Mouse (Mus musculus): ENCODE data around the gene Fam173a.

The Fam173a gene

DNA sequence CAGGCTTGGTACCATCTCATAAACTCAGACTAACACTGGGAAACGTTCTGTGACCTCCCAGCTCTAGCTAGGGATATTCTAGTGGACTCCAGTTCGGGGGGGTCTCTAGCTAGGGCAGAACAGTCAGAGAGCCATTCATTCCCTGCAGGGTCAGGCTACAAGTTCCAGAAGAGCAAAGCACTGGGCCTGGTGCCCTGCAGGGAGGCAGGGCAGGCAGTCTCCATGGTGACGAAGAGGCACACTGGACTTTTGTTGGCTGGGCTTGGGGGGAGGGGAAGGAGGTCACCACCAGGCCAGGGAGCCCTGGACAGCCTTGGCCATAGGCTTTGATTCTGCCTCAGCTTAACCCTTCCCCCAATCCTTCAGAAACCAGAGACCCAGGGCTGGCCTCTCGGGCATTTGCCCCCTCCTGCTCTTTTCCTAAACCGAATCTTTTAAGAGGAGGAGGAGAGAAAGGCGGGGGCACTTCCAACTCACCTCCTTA, 3.0 kb upstream of the Fam173a start, which contains the start of gene AC134908.4:
Gene AC134908.4 (minus strand): TSS at position 51 of the 484 bp plus-strand sequence.
- DNase-seq: no peak

- DNase-seq: no peak
Measured at GRCm38 (mm10) chr17:25794998-25795397, 2.3 kb upstream of the Fam173a start.

DNA sequence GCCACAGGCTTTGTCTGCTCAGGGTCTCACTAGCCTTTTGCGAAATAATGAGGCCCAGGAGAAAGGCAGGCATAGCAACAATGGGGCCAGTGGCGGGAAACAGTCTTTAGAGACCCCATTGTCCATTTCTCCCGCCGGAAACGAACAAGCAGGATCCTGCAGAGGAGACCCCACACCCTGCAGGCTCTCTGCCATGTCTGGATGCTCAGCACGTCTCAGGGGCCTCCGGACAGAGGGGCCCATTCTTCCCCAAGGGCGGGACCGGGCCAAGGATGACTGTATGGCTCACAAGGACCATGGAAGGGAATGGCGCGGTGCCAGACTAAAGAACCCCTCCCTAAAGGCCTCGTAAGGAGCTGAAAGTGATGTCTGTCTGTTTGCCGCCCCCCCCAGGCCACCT, 1.5 kb upstream of the Fam173a start:
- no peak for DNase-seq

DNA sequence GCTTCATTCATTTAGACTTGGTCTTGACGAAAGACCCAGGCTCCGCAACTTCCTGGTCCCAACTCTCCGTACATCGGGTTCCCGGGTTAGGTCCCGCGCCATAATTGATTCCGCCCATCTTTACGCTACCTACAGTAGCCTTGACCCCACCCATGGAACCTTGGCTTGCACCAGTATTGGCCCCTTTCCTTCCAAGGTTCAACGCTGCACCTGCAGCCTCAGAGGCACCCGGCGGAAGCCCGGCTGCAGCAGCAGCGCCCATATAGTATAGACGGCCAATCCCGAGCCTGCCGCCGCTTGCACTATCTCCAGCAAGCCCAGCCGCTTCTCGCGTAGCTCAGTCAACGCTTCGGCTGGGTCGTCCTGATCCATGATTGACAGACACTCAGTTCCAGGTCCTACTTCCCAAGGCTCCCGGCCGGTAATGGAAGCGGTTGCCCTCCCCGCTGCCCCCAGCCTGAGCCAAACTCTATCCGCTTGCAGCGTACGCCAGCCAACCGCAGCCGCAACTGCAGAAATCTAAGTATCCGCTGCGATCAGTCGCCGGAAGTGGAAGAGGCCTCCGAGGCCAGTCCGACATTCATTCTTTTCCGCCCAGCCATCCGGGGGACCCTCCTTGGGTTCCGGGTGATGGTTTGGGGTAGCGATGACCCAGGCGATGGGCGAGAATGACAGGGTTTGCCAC, 716 bp downstream of the Fam173a start:
- DNase-seq: peak; percentile 83

DNA sequence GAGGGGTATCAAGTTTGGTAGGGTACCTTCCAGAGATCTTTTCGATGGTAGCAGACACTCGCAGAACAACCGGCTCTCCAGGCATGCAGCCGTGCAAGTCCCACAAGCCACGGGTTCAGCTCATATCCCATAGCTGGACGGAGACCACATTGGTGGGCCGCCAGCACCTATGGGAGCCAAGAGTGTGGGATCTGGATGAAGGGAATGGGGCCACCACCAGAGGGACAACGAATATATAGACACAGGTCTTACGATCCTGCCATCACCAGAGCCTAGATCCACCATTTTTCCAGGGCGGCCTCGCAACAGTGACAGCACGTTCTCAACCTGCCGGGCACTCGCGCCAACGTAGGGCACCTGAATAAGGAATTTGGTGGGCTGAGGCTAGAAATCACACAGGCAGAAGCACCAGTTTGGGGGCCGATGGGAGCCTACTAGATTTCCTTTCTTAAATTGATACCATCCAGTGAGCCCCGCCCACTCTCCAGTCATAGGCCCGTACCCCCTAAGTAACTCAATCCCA, 1.3 kb downstream of the Fam173a start:
- DNase-seq: no peak

DNA sequence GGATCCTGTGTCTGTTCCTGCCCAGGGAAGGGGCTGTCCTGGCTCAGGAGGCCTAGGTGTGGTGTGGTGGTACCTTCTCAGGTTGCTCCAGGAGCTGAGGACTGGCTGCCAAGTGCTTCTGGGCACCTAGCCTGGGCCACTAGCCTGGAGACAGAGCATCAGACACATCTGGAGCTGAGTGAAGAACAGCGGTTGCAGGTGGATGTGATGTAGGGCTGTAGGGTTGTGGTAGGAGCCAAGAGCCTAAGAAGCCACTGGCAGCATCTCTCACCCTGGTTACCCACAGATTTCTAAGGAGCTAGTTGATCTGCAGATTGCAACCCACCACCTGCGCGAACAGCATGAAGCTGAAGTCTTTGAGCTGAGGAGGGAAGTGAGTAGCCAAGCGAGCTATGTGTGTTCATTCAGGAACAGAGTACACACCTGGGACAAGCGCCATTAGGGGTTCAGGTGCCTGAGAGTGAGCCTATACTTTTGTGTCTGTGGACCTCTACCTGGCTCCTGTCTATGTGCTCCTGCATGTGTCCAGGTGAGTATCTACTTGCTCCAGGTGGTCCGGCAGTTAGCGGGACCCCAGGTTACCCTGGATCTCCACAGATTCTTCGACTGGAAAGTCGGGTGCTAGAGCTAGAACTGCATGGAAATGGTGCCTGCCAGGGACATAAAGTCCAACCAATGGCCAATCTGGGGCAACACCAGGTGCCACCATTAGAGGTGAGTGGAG, 5.8 kb downstream of the Fam173a start:
- DNase-seq: peak; percentile 10

DNA sequence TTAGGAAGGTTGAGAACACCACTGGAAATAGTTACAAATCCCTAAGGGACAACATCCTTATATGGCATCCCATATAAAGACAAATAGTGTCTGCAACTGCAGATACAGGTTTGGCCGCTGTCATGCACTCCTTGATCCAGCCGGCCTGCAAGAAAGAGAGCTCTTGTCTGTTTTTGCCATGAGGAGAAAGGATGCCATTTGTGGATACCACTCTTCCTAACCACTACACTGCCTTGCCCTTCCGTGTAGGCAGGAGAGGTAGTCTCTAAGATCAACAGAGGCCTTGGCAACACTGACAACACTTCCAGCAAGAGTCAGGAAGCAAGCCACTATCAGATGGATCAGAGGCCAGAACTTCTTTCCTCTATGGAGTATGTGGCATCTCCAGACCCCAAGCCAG, 6.4 kb downstream of the Fam173a start, which contains the start of gene Ccdc78:
Gene Ccdc78 (plus strand): TSS at position 301 of the 400 bp plus-strand sequence.
- peak; percentile 8 for DNase-seq

GRCm38 (mm10) chr17:25785281-25785745, 7.4 kb downstream of the Fam173a start, which contains the start of gene Haghl:
Gene Haghl (minus strand): TSS chr17:25785673.
- peak; percentile 97 for DNase-seq

DNA sequence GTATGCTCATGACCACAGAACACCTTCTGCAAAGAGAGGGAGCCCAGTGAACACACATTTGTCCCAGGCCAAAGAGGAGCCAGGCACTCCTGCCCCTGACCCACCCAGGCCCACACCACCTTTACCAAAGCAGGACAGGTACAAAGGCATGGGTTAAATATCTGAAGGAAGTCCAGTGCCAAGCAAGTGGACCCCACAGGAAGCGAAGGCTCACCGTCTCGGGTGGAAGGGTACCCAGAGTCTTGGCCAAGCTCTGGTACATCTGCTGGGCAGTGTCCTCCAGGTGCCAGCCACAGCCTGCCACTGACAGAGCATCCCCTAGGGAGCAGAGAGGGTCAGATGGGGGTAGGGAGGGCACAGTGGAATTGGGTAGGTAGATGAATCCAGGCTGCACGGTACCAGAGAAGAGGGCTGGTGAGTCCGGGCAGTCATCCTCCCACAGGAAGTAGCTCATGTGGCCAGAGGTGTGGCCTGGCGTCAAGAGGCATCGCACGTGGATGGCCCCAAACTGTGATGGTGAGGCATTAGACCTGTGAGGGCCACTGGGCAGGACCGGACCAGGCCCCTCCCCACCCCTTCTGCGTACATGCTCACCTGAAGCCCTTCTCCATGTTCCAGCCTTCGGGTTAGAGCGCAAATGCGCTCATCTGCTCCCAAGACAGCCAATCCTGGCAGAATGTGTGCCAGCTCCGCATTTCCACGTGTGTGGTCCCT, 8.7 kb downstream of the Fam173a start:
- DNase-seq: peak; percentile 33

GRCm38 (mm10) chr17:25783086-25783485, 9.6 kb downstream of the Fam173a start:
- peak; percentile 60 for DNase-seq

GRCm38 (mm10) chr17:25781339-25781738, 11.4 kb downstream of the Fam173a start:
- no peak for DNase-seq

- peak; percentile 4 for DNase-seq
Measured at GRCm38 (mm10) chr17:25777948-25778347, 14.8 kb downstream of the Fam173a start.

DNA sequence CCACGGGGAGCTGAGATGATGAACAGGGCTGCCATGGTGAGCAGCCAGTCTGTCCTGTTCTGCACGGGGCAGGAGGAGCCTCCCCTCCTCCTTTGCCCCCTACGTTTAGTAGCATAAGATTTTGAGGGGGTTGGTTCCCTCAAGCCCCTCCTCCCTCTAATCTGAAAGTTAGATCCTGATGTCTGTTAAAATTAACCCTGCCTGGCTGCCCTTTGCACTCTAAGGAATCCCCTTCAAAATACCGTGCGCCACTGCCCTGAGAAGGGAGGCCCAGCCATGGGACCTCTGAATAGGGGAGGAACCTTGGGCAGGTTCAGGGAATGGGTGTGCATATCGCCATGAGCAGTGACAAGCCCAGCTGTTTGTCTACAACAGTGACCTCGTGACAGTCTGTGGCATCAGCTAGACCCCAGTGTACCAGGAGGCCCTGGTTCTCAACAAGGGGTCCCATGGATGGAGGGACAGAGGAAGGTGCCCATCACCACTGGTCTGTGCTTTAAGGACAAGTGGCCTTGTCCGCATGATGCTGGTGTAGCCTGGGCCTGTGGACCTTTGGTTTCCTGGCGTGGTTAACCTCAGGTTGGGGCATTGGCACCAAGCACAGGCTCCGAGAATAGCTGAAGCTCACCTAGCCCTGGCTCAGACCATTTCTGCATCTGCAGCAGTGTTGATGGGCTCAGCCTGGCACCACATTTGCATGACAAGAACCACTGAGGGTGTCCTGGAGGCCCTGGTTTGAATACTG, 17.2 kb downstream of the Fam173a start:
- peak; percentile 6 for DNase-seq

- peak; percentile 97 for DNase-seq
Measured at GRCm38 (mm10) chr17:25773549-25774120, 19.1 kb downstream of the Fam173a start, which contains the start of gene Narfl. Gene Narfl (plus strand): TSS chr17:25773776.

- no peak for DNase-seq
Measured at GRCm38 (mm10) chr17:25769331-25769730, 23.4 kb downstream of the Fam173a start.

- DNase-seq: no peak
Measured at GRCm38 (mm10) chr17:25765886-25766285, 26.8 kb downstream of the Fam173a start.

- DNase-seq: no peak
Measured at GRCm38 (mm10) chr17:25762591-25762990, 30.1 kb downstream of the Fam173a start.

- DNase-seq: no peak
Measured at GRCm38 (mm10) chr17:25761561-25761970, 31.1 kb downstream of the Fam173a start.

- no peak for DNase-seq
Measured at GRCm38 (mm10) chr17:25760148-25760547, 32.6 kb downstream of the Fam173a start.

DNA sequence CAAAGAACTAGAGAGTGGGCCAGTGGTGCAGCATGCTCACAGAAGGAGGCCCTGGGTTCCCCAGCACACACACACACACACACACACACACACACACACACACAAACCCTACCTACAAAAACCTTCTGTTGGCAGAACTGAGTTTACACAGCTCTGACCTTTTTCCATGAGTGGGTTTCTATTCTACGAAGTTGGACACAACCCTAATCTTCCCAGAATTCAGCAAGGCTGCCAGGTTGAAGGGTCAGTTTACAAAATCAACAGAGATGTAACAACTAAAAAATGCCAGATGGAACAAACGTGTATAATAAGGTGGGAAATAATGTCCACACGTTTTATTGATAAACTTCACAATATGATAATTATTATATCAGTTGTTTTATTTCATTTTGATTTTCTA, 35.0 kb downstream of the Fam173a start:
- DNase-seq: no peak

- DNase-seq: no peak
Measured at GRCm38 (mm10) chr17:25756378-25757242, 36.1 kb downstream of the Fam173a start.
